Mouse (Mus musculus): ENCODE measurements at regions not wholly inside any gene's neighbourhood (a gene's known extent, or its start where the extent isn't known, plus 50 kb on each side); places are given as distances from the start of the nearest gene placed in this dataset.

DNA sequence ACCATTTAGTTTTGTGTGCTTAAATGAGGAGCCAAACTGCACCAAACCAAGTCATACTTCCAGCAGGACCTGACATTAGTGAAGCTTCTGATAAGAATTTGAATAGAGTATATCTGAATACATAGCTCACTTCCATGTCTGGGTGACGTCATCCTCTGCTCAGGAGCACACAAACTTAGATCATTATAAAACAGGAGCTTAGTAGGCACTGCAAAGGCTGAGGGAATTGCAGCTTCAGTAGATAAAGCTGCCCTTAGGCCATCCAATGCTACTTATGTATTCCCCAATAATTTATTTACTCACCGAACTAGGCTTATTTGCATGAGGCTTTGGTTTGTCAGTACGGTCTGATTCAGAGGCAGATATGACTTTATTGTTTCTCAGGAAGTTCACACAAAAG is 297.0 kb downstream of the Ice1 start:
- TF ChIP-seq GATA4 (IDR thresholded peaks at IDR 0.05; ENCODE audit: insufficient replicate concordance, low read length) = no peak

DNA sequence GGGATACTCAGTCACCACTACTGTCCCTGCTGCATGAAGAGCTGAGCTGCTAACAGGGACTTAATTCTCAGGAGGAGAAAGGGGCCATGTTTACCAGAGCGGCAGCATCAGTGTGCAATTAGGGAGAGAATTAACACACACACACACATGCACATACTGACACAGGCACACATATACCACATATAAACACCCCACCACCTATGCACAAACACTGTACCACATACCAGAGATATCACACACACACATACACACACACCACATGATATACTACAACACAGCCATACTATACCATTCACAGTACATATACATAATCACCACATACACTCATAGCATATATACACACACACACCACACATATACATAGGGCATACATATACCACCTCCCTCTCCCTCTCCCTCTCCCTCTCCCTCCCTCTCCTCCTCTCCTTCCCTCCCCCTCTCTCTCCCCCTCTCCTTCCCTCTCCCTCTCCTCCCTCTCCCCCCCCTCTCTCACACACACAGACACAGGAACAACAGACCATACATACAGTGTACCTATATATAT is 294.2 kb downstream of the Ice1 start:
- no peak for TF ChIP-seq GATA4 (IDR thresholded peaks at IDR 0.05; ENCODE audit: insufficient replicate concordance, low read length)

DNA sequence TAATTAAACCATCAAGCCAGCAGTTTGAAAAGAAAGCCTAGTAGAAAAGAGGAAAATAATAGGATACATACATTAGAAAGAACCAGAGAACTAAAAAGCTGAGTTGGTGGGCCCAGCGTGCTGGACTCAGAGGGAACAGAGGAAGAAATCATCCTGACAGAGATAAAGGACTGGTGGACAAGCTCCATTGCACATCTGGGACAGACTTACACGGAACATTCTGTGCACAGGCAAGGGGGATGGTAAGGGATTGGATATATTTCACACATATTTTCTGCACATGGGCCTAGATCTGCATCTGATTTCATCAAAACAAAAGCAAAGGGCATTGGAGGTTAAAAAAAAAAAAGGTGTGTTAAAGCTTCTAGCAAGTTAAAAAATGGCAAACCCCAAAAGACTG is 293.5 kb downstream of the Ice1 start:
- TF ChIP-seq GATA4 (IDR thresholded peaks at IDR 0.05; ENCODE audit: insufficient replicate concordance, low read length) = no peak

GRCm38 (mm10) chr13:70344311-70344710 is 293.1 kb downstream of the Ice1 start:
- no peak for TF ChIP-seq GATA4 (IDR thresholded peaks at IDR 0.05; ENCODE audit: insufficient replicate concordance, low read length)

GRCm38 (mm10) chr13:70348456-70348855 is 289.0 kb downstream of the Ice1 start:
- TF ChIP-seq GATA4 (IDR thresholded peaks at IDR 0.05; ENCODE audit: insufficient replicate concordance, low read length) = no peak

DNA sequence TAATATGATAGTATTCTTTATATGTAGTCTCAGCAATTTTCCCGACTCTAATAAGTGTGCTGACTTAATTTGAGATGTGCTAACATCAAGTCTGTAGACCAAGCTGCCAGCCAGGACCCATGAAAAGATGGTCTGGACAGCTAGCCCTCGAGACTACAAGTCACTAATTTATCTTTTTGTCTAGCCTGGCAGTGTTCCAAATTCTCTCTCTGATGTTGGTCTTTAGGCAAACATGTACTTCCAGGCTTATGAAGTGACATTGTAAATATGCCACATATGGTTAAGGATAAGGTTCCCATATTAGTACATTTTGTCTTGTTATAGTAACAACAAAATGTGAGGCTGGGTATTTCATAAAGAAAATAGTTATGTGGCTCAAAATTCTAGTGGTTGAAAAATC is 288.5 kb downstream of the Ice1 start:
- no peak for TF ChIP-seq GATA4 (IDR thresholded peaks at IDR 0.05; ENCODE audit: insufficient replicate concordance, low read length)

GRCm38 (mm10) chr13:70369647-70370046 is 267.8 kb downstream of the Ice1 start:
- TF ChIP-seq GATA4 (IDR thresholded peaks at IDR 0.05; ENCODE audit: insufficient replicate concordance, low read length) = no peak

DNA sequence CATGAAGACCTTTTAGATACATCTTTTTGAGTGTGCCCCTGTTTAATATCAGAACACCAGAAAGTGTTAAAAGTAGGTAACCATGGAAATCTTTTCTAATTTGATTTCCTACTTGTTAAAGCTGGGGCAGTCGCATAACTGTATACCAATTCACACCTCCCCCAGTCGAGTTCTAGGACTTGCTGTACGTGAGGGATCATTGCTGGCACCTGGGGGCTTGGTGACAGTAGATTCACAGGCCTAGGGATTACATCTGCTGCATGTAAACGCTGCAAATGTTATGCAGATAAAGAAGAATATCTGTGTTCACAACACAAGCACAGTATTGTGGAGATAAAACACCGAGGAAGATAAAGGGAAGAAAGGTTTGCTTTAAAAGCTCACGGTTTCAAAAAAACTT is 256.7 kb downstream of the Ice1 start:
- TF ChIP-seq GATA4 (IDR thresholded peaks at IDR 0.05; ENCODE audit: insufficient replicate concordance, low read length) = no peak

- TF ChIP-seq GATA4 (IDR thresholded peaks at IDR 0.05; ENCODE audit: insufficient replicate concordance, low read length) = no peak
These were observed 252.1 kb downstream of the Ice1 start for GRCm38 (mm10) chr13:70385292-70385691.

- no peak for TF ChIP-seq GATA4 (IDR thresholded peaks at IDR 0.05; ENCODE audit: insufficient replicate concordance, low read length)
These were observed 224.6 kb downstream of the Ice1 start for GRCm38 (mm10) chr13:70412788-70413187.

DNA sequence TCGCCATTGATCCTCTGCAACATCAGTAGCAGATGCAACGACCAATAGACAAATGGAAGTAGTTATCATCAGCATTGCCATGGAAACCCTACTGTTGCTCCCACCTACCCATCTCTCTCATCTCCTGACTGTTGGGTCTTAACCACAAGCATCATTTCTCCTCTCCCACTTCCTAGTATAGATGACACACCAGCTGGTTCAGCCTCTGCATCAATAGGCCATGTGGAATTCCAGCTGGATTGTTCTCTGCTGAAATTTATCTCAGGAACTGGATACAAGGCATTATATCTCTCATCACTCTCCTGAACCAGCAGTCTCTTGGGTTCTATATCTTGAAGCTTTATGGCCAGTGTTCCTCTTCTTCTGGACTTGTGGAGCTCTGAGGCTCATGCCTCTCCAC is 219.3 kb downstream of the Ice1 start:
- no peak for TF ChIP-seq GATA4 (IDR thresholded peaks at IDR 0.05; ENCODE audit: insufficient replicate concordance, low read length)

GRCm38 (mm10) chr13:70439419-70439818 is 198.0 kb downstream of the Ice1 start:
- TF ChIP-seq GATA4 (IDR thresholded peaks at IDR 0.05; ENCODE audit: insufficient replicate concordance, low read length) = no peak

GRCm38 (mm10) chr13:70446940-70447339 is 190.5 kb downstream of the Ice1 start:
- no peak for TF ChIP-seq GATA4 (IDR thresholded peaks at IDR 0.05; ENCODE audit: insufficient replicate concordance, low read length)

DNA sequence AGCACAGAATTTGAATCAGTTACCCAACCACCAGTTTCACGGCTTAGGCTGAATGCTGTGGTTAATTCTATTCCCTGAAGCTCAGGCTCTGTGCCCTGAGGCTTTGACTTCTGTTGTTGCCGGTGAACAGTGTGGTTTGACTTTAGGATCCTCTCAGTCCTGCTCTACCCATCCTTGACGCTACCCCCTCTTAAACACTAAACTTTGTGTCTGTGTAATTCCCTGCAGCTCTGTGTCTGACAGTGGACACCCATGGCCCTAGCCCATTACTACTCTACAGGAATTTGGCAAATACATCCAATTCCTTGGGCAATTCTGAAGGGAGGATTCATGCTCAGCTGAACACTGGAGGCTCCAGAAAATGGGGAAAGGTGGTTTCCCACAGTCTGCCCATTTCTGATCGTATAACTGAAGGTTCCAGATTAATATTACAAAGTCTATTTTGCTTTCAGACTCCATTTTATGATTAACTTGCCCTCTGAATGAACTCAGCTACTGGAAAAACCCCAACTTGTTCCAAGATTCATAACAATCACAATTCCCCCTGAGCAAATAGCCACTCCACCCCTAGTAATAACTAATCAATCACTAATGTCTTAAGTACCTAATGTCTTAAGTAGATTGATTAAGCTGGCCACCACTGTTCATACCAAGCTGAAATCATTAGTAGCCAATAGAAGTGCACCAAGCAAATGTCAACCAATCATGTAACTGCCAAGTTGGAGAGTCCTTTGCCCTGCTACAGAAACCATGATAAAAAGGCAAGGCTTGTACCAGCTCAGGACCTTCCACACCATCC is 182.6 kb downstream of the Ice1 start:
- no peak for TF ChIP-seq GATA4 (IDR thresholded peaks at IDR 0.05; ENCODE audit: insufficient replicate concordance, low read length)

- TF ChIP-seq GATA4 (IDR thresholded peaks at IDR 0.05; ENCODE audit: insufficient replicate concordance, low read length) = no peak
These were observed 179.0 kb downstream of the Ice1 start for GRCm38 (mm10) chr13:70458406-70458805.

DNA sequence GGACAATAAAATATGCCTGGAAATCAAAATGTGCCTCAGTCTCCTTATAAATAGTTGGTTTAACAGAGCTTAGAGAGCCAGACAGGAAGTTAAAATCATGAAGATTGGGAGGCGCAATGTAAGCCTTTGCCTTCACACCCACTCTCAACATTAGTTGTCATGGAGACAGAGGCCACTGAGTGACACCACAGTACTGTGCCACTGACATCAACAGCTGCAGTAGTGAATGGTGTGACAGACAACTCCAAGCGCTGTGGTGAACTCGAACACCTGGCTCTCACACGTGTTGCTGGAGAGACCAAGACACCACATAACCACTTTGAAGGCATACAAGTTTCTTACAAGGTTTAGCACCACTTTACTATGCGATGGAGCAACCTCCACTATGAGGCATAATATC is 172.4 kb downstream of the Ice1 start:
- no peak for TF ChIP-seq GATA4 (IDR thresholded peaks at IDR 0.05; ENCODE audit: insufficient replicate concordance, low read length)

- no peak for TF ChIP-seq GATA4 (IDR thresholded peaks at IDR 0.05; ENCODE audit: insufficient replicate concordance, low read length)
These were observed 162.7 kb downstream of the Ice1 start for GRCm38 (mm10) chr13:70474746-70475145.
